37 mouse cellular contexts compared by ENCODE assay signal in genomic region chr16:43672697-43673096, GRCm38 (mm10). TPM values are rescaled to one million over a fixed set of nuclear protein-coding genes. Genes with fewer than 3 reads are reported as not detected.
"Had no signal": no experiment of that assay in that cellular context is flagged by ENCODE, and none has a peak within 500 bp of the region (broad histone marks: within the 10 kb centered on the region; RNA-seq: fewer than 3 reads in every experiment).

No protein-coding gene starts in this region.

- H3K27ac ChIP-seq: embryonic facial prominence, embryonic 10.5 days; embryonic facial prominence, embryonic 12.5 days; embryonic facial prominence, embryonic 13.5 days; embryonic facial prominence, embryonic 15.5 days; forebrain, embryonic 10.5 days; forebrain, embryonic 12.5 days; forebrain, embryonic 13.5 days; forebrain, embryonic 15.5 days; gastrocnemius, adult 2 months; heart, adult 2 months had no signal

- H3K4me3 ChIP-seq: embryonic facial prominence, embryonic 10.5 days; embryonic facial prominence, embryonic 12.5 days; embryonic facial prominence, embryonic 13.5 days; embryonic facial prominence, embryonic 15.5 days; erythroblast, embryonic 14.5 days; forebrain, embryonic 10.5 days; forebrain, embryonic 12.5 days; forebrain, embryonic 13.5 days; forebrain, embryonic 15.5 days; gastrocnemius, adult 2 months; heart, adult 2 months had no signal

- H3K9ac ChIP-seq: embryonic facial prominence, embryonic 12.5 days; embryonic facial prominence, embryonic 13.5 days; embryonic facial prominence, embryonic 15.5 days; forebrain, embryonic 12.5 days; forebrain, embryonic 13.5 days; forebrain, embryonic 15.5 days; forebrain, postnatal 0 days had no signal

- DNase-seq: cerebellum, adult 9-10 months; cerebellum, adult 9-11 months; cerebellum, postnatal 10 days; cerebellum, postnatal 14 days; cerebellum, postnatal 25 days; cerebellum, postnatal 36 days; embryo, embryonic 11 days; forebrain, postnatal 0 days; gastrocnemius, adult 2 months; gastrocnemius, postnatal 10 days; gastrocnemius, postnatal 14 days; gastrocnemius, postnatal 25 days; gastrocnemius, postnatal 36 days; heart, adult 11 months; heart, adult 18-20 months; heart, adult 2 months had no signal

- ATAC-seq: forebrain, embryonic 13.5 days; forebrain, embryonic 14.5 days; forebrain, embryonic 15.5 days; forebrain, embryonic 16.5 days; forebrain, postnatal 0 days had no signal

- H3K4me1 ChIP-seq: embryonic facial prominence, embryonic 12.5 days; embryonic facial prominence, embryonic 13.5 days; embryonic facial prominence, embryonic 15.5 days; forebrain, embryonic 10.5 days; forebrain, embryonic 12.5 days; forebrain, embryonic 13.5 days; forebrain, embryonic 15.5 days had no signal

- H3K27me3 ChIP-seq: embryonic facial prominence, embryonic 12.5 days; embryonic facial prominence, embryonic 13.5 days; embryonic facial prominence, embryonic 15.5 days; forebrain, embryonic 12.5 days; forebrain, embryonic 13.5 days; forebrain, embryonic 15.5 days had no signal

- H3K4me2 ChIP-seq: embryonic facial prominence, embryonic 12.5 days; embryonic facial prominence, embryonic 13.5 days; embryonic facial prominence, embryonic 15.5 days; forebrain, embryonic 12.5 days; forebrain, embryonic 13.5 days; forebrain, embryonic 15.5 days had no signal

- H3K36me3 ChIP-seq: embryonic facial prominence, embryonic 10.5 days; embryonic facial prominence, embryonic 12.5 days; embryonic facial prominence, embryonic 13.5 days; embryonic facial prominence, embryonic 15.5 days; forebrain, embryonic 10.5 days; forebrain, embryonic 12.5 days; forebrain, embryonic 15.5 days had no signal

- H3K9me3 ChIP-seq: embryonic facial prominence, embryonic 10.5 days; embryonic facial prominence, embryonic 12.5 days; embryonic facial prominence, embryonic 13.5 days; embryonic facial prominence, embryonic 15.5 days; forebrain, embryonic 10.5 days; forebrain, embryonic 12.5 days; forebrain, embryonic 13.5 days; forebrain, embryonic 15.5 days had no signal

RNA-seq across cellular contexts. Expression of gene Tigit, which starts 8.8 kb away (rescaled TPM):
- total RNA-seq: common myeloid progenitor, adult 5-6 weeks; forebrain, postnatal 0 days; gastrocnemius, adult 18-20 months; gastrocnemius, adult 2 months; gastrocnemius, adult 8-10 months; gastrocnemius, postnatal 10 days; gastrocnemius, postnatal 14 days; gastrocnemius, postnatal 25 days; gastrocnemius, postnatal 36 days; gastrocnemius, postnatal 4 days; granulocyte monocyte progenitor cell, adult 5-6 weeks; heart, adult 18-20 months; heart, adult 2 months; heart, adult 8-10 months had no signal
- polyA plus RNA-seq: cortical plate, adult 2 months; embryonic facial prominence, embryonic 10.5 days; embryonic facial prominence, embryonic 12.5 days; embryonic facial prominence, embryonic 13.5 days; embryonic facial prominence, embryonic 14.5 days; erythroblast, embryonic 14.5 days; forebrain, embryonic 10.5 days; forebrain, embryonic 11.5 days; forebrain, embryonic 12.5 days; forebrain, embryonic 13.5 days; forebrain, embryonic 14.5 days; forebrain, embryonic 15.5 days; forebrain, embryonic 16.5 days; frontal cortex, adult 2 months had no signal
